Mouse (Mus musculus) kidney, embryonic 14.5 days (tissue): Measurements from ENCODE around the gene Ppp2r5a. TPM values are rescaled to one million over a fixed set of nuclear protein-coding genes. Genes with fewer than 3 reads are reported as not detected.
"Not testable (repeated sequence)": the region's sequence is repeated elsewhere in the genome, so short reads cannot be mapped to it uniquely, and the experiment has no call there.

ENCODE experiments used
- ATAC-seq: fragments of 200-750 bp; cut with Nextera tagmentation; 2 replicates; pipeline ENCODE4 v1.8.0; 2017; ENCODE audit warnings: moderate number of reproducible peaks, mild to moderate bottlenecking, moderate TSS enrichment, moderate library complexity; ENCODE audit not compliant: low FRiP score, low TSS enrichment
- H3K27ac ChIP-seq: fragments of 300-500 bp; sonication (generic); 2 replicates; pipeline ENCODE4 v1.5.1; 2014; ENCODE audit warnings: low read depth, mild to moderate bottlenecking, low read length, moderate library complexity, mixed read lengths
- H3K27me3 ChIP-seq: fragments of 300-500 bp; sonication (generic); 2 replicates; pipeline ENCODE4 v1.6.1; 2014; ENCODE audit warnings: mild to moderate bottlenecking, low read length; ENCODE audit not compliant: control insufficient read depth, insufficient read depth
- H3K36me3 ChIP-seq: fragments of 300-500 bp; sonication (generic); 2 replicates; pipeline ENCODE4 v1.6.1; 2014; ENCODE audit warnings: low read length, mixed read lengths; ENCODE audit not compliant: control insufficient read depth, insufficient read depth
- H3K4me1 ChIP-seq: fragments of 300-500 bp; sonication (generic); 2 replicates; pipeline ENCODE4 v1.6.1; 2014; ENCODE audit warnings: low read length, mixed read lengths; ENCODE audit not compliant: control insufficient read depth, insufficient read depth
- H3K4me2 ChIP-seq: fragments of 300-500 bp; sonication (generic); replicated peaks from 2 replicates; pipeline ENCODE4 v1.6.1; 2014; ENCODE audit warnings: low read depth, mild to moderate bottlenecking, low read length
- H3K4me3 ChIP-seq: fragments of 300-500 bp; sonication (generic); 2 replicates; pipeline ENCODE4 v1.5.1; 2014; ENCODE audit warnings: mild to moderate bottlenecking, low read length
- H3K9ac ChIP-seq: fragments of 300-500 bp; sonication (generic); 2 replicates; pipeline ENCODE4 v1.6.1; 2014; ENCODE audit warnings: low read depth, mild to moderate bottlenecking, low read length, moderate library complexity
- H3K9me3 ChIP-seq: fragments of 300-500 bp; sonication (generic); 2 replicates; pipeline ENCODE4 v1.6.1; 2016; ENCODE audit warnings: low read length; ENCODE audit not compliant: control insufficient read depth
- WGBS: fragments of 180-500 bp; shearing (Covaris S2); extraction: QIAGEN DNeasy Blood & Tissue Kit; methylation state at CpG from one replicate; pipeline ENCODE4 v1.1.7; 2014; 5-methylcytosine and 5-hydroxymethylcytosine counted together
- polyA plus RNA-seq: library from polyadenylated mRNA; unstranded; fragments of >200 nt; fragmentation: Nextera tagmentation; extraction: Ambion mirVana; gene quantifications from 2 replicates; pipeline ENCODE4 v1.2.1, GENCODE M21; 2014

Gene Ppp2r5a
- polyA plus RNA-seq, 1 experiment from 2014 or later, result 25.0 TPM

DNA sequence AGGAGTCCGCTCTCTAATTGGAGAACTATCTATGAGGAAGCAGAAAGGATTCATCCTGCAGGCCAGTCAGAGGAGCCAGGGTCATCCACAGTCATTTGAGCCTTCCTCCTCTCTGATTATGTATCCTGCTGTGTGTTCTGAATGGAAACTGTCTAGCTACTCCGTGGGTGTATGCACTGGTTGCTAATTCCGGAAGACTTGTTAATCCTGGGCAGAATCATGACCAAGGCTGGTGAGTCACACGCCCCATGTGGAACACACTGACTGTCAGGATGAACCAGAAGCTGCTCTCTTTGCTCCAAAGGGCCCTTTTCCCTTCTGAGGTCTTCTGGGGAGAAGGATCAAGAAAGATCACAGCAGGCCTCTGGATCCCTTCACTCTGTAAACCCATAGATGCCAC is 35.5 kb upstream of the Ppp2r5a start:
- no peak overlapping the region for H3K9ac ChIP-seq
- no peak for ATAC-seq
- H3K9me3 ChIP-seq, result no peaks in the 10 kb centered on the region
- no peak overlapping the region for H3K4me2 ChIP-seq
- H3K27ac ChIP-seq, result no peak overlapping the region
- 72% methylated on average over 4 of the region's 4 CpGs for WGBS
- H3K27me3 ChIP-seq, result no peaks in the 10 kb centered on the region
- H3K36me3 ChIP-seq, result no peaks in the 10 kb centered on the region
- no peak overlapping the region for H3K4me3 ChIP-seq
- H3K4me1 ChIP-seq, result 0 out of 2 replicates have a peak, but pooled peaks cover 9% of the 10 kb centered on the region

DNA sequence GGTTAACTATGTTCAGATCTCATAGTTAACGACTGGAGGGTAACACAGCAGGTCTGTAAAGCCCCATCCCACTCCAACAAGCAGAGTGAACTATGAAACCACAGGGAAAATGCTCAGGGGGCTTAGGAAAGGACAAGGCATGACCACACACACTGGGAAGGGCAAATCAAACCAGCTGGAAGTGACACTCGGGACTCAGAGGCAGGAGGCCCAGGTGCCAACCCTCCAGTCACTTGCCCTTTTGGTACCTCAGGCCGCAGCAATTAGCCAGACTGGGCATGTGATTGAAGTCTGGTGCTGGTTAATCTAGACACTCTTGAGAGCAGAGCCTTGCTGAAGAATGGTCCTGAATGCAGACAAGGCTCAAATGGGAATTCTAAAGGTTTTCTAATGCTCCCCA is 33.6 kb upstream of the Ppp2r5a start:
- Histone ChIP-seq H3K27me3 (no peaks in the 10 kb centered on the region), H3K27ac (no peak overlapping the region), H3K4me2 (no peak overlapping the region), H3K9ac (no peak overlapping the region), H3K9me3 (no peaks in the 10 kb centered on the region), H3K4me3 (no peak overlapping the region), H3K36me3 (no peaks in the 10 kb centered on the region), H3K4me1 (0 out of 2 replicates have a peak, but pooled peaks cover 9% of the 10 kb centered on the region)
- ATAC-seq, result no peak
- WGBS, result 35% methylated on average over 3 of the region's 3 CpGs

GRCm38 (mm10) chr1:191435359-191435758 is 32.3 kb upstream of the Ppp2r5a start:
- 0 out of 2 replicates have a peak, but pooled peaks cover 9% of the 10 kb centered on the region for H3K4me1 ChIP-seq
- ATAC-seq, result peak; percentile 63

DNA sequence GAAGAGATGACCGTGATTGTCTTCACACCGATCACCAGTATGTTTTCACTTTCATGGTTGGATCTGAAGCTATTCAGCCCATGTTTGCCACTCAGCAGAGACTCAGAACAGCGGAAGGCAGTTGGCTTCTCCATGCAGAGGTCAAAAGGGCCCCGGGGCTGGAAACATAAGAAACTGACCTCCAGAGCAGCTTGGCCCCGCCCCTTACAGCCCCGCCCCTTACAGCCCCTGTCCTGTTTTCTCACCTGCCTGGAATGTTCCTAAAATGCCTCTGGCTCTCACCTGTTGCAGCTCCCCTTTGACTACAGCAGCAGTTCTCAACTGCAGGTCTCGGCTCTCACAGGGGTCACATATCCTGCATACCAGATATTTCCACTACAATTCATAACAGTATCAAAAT is 29.5 kb upstream of the Ppp2r5a start:
- H3K9me3 ChIP-seq, result no peaks in the 10 kb centered on the region
- no peak overlapping the region for H3K4me2 ChIP-seq
- ATAC-seq, result no peak
- no peak overlapping the region for H3K9ac ChIP-seq
- H3K36me3 ChIP-seq, result no peaks in the 10 kb centered on the region
- no peak overlapping the region for H3K27ac ChIP-seq
- no peaks in the 10 kb centered on the region for H3K27me3 ChIP-seq
- H3K4me1 ChIP-seq, result 0 out of 2 replicates have a peak, but pooled peaks cover 9% of the 10 kb centered on the region
- no peak overlapping the region for H3K4me3 ChIP-seq
- WGBS, result 24% methylated on average over 7 of the region's 7 CpGs

More at GRCm38 (mm10) chr1:191435359-191435758, 32.3 kb upstream of the Ppp2r5a start:
- 19% methylated on average over 1 of the region's 1 CpGs for WGBS
- Histone ChIP-seq H3K36me3 (no peaks in the 10 kb centered on the region), H3K9me3 (no peaks in the 10 kb centered on the region), H3K9ac (no peak overlapping the region), H3K27me3 (no peaks in the 10 kb centered on the region), H3K4me2 (no peak overlapping the region), H3K4me3 (no peak overlapping the region), H3K27ac (no peak overlapping the region)

DNA sequence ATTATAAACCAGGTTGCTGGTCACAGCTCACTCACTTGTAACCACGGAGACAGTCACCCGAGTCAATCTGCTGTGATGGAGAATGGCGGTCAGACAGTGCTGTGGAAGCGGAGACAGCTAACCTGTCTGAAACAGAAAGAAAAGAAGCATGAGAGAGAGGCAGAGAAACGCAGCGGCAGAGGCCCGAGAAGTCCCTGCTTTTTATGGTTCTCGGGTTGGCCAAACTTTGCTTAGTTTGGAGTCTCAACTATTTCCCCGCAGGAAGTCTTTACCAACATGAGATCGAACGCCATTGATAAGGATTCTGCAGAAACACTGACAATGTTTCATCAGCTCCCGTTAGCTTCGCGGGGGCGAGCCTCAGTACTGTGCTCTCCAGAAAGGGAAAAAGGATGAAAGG is 29.0 kb upstream of the Ppp2r5a start:
- no peak overlapping the region for H3K4me2 ChIP-seq
- no peak overlapping the region for H3K27ac ChIP-seq
- no peak for ATAC-seq
- WGBS, result 66% methylated on average over 15 of the region's 15 CpGs
- no peak overlapping the region for H3K4me3 ChIP-seq
- no peaks in the 10 kb centered on the region for H3K27me3 ChIP-seq
- H3K4me1 ChIP-seq, result 0 out of 2 replicates have a peak, but pooled peaks cover 9% of the 10 kb centered on the region
- no peaks in the 10 kb centered on the region for H3K9me3 ChIP-seq
- no peak overlapping the region for H3K9ac ChIP-seq
- no peaks in the 10 kb centered on the region for H3K36me3 ChIP-seq

GRCm38 (mm10) chr1:191430121-191430520 is 27.0 kb upstream of the Ppp2r5a start:
- H3K4me1 ChIP-seq, result 0 out of 2 replicates have a peak, but pooled peaks cover 3% of the 10 kb centered on the region
- H3K27ac ChIP-seq, result no peak overlapping the region
- H3K9ac ChIP-seq, result no peak overlapping the region
- H3K9me3 ChIP-seq, result no peaks in the 10 kb centered on the region
- no peak overlapping the region for H3K4me3 ChIP-seq
- no peak for ATAC-seq
- no peaks in the 10 kb centered on the region for H3K36me3 ChIP-seq
- H3K4me2 ChIP-seq, result no peak overlapping the region
- 63% methylated on average over 7 of the region's 7 CpGs for WGBS
- no peaks in the 10 kb centered on the region for H3K27me3 ChIP-seq

DNA sequence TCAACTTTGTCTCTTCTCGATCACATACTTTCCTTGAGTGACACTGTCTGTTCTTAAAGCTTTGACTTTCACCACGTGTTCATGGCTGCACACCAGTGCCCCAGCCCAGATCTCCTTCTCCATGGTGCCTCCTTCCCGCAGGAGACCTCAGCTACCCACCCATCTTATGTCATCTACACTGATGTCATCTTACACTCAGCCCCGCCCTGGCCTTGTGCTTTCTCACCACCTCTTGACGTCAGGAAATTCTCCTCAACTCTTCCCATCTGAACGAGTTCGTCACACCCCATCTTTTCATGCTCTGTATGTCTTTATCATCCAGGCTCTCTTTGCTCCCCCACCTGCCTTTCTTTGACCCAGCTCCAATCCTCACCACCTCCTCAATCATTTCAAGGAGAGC is 22.8 kb upstream of the Ppp2r5a start:
- no peak for ATAC-seq
- no peaks in the 10 kb centered on the region for H3K27me3 ChIP-seq

DNA sequence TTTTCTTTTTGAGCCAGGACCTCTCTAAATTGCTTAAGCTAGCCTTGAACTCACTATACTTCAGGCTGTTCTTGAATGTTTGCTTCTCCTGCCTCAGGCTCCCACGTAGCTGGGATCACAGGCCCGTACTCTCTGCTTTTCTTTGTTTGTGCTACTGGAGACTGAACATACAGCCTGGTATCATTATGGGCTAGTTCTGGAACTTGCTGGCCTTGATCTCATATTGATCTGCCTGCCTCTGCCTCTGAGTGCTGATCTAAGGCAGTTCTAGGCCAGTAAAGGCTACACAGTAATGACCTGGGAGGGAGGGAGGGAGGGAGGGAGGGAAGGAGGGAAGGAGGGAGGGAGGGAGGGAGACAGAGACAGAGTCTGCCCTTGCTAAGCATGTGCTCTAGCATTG is 20.1 kb upstream of the Ppp2r5a start:
- Histone ChIP-seq H3K4me2 (no peak overlapping the region), H3K27me3 (no peaks in the 10 kb centered on the region), H3K4me1 (0 out of 2 replicates have a peak, but pooled peaks cover 5% of the 10 kb centered on the region), H3K9me3 (no peaks in the 10 kb centered on the region), H3K9ac (no peak overlapping the region), H3K4me3 (no peak overlapping the region), H3K27ac (no peak overlapping the region), H3K36me3 (no peaks in the 10 kb centered on the region)
- whole genome bisulfite sequencing, result 80% methylated on average over 2 of the region's 2 CpGs
- ATAC-seq, result no peak

More for the DNA sequence above, 22.8 kb upstream of the Ppp2r5a start:
- Histone ChIP-seq H3K4me2 (no peak overlapping the region), H3K4me3 (no peak overlapping the region), H3K9me3 (no peaks in the 10 kb centered on the region), H3K9ac (no peak overlapping the region), H3K27ac (no peak overlapping the region), H3K36me3 (no peaks in the 10 kb centered on the region), H3K4me1 (no peaks in the 10 kb centered on the region)
- WGBS, result 73% methylated on average over 7 of the region's 7 CpGs

GRCm38 (mm10) chr1:191422714-191423113 is 19.6 kb upstream of the Ppp2r5a start:
- not testable (repeated sequence) for H3K4me3 ChIP-seq, H3K27me3 ChIP-seq, H3K27ac ChIP-seq, H3K4me1 ChIP-seq, H3K36me3 ChIP-seq, ATAC-seq, H3K4me2 ChIP-seq, H3K9me3 ChIP-seq, H3K9ac ChIP-seq
- 81% methylated on average over 3 of the region's 3 CpGs for WGBS
